Mouse (Mus musculus): Measurements from ENCODE around the gene Nphp3.

DNA sequence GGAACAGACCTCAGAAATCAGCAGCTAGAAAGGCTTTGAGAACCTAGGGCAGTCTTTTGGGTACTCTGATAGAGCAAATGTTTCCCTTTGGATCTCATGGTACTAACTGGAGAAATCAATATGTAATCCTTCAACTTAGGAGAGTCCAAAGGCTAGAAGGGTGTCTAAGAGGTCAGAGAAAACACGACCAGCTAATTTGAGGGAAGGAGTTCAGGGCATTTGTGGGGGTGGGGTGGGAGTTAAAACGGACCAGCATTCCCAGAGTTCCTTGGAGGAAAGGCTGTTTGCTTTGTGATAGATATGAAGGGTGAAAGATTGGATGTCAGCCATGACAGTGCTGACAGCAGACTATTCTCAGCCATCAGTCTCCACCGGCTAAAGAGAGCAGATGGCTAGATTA is 1.7 kb upstream of the Nphp3 start:
- TF ChIP-seq EP300 (IDR thresholded peaks at IDR 0.05; ENCODE audit: low read depth) (no peak), CTCF (IDR thresholded peaks at IDR 0.05; ENCODE audit: low read depth) (no peak)
